Mouse (Mus musculus) liver (tissue): ENCODE measurements at regions not wholly inside any gene's neighbourhood (a gene's known extent, or its start where the extent isn't known, plus 50 kb on each side); places are given as distances from the start of the nearest gene placed in this dataset.

Experiments used
- DNase-seq: peaks from one replicate; pipeline ENCODE4 v3.0.0-alpha.2; 2020; ENCODE audit warnings: mixed read lengths

DNA sequence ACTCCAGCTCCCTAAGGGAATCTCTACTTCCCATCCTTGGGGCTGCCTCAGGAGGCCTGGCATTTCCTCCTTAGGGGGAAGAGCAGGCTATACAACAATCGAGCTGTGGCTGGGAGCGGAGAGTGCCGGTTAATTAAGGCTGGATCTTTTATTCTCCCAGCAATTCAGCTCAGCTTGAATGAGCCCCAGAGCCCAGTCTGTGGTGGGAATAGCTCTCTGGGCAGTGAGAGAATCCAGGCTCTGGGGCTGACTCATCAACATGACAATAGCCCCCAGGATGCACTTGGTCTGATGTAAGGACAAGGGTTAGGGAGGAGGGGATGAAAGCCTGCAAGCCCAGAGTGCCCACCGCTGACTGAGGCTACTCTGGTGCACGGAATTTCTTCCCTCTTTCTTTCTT, 280.2 kb upstream of the Sox9 start:
- no peak for DNase-seq

DNA sequence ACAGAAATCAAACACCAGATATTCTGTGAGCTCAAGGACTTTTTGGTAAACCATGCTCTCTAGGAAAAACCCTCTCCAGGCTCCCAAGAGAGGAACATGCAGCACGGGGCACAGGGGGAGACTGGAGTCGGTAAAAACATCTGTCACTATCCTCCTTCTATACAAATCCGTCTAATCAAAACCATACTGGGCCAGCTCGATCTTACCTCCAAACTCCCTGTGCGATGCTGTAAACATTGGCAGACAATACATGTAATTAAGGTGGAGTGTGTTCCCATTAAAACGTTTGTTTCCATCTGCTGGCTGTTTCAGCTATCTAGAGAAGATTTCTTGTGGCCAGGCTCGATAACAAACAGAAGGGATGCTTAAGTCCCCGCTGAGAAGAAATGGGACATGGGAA, 262.9 kb upstream of the Sox9 start:
- no peak for DNase-seq

DNA sequence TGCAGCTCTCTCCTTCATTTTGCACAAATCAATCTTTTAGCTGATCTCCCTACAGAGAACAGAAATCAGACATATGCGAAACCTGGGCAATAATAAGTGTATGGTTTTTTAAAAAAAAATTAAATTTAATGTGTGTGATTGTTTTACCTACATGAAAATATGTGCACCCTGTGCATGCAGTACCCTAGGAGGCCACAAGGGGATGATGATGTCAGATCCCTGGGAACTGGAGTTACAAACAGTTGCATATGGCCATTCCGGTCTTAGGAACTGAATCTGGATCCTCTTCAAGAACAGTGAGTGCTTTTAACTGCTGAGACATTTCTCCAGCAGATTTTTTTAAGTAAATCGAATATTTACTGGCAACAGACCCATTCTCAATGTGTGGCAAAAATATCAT, 257.0 kb upstream of the Sox9 start:
- no peak for DNase-seq

DNA sequence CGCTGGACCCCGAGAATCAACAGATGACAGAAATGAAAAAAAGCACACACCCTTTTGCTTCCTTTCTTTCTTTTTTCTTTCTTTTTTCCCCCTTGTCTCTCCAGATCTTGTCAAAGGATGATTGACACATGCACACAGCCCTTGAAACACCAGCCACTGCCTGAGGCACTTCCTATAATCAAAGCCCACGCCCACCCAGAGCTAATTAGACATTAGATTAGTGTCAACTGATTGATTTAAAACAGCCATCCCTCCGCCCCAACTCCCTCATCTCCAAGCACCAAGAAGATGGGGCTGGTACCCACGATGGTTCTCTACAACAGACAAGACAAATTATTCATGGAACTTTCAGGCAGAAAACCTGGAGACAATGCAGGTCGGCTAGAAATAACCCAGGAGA, 239.5 kb upstream of the Sox9 start:
- no peak for DNase-seq

DNA sequence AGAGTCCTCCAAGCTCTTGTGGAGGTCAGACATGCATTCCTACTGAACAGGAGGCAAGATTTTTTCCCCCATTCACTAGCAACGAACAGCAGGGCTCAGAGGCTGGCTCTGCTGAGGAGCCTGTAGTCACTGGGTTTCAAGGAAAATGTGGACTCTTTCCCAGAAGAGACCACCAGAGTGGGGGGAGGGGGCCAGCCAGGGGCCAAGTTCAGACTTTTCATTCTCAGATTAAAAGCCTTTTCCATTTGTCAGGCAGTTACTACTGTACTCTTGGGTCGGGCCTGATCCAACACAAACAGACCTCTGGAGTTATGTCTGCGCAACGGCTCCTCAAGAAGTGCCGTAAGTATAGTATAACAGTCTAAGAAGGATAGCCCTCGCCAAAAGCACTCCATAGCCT, 238.6 kb upstream of the Sox9 start:
- peak; percentile 6 for DNase-seq

DNA sequence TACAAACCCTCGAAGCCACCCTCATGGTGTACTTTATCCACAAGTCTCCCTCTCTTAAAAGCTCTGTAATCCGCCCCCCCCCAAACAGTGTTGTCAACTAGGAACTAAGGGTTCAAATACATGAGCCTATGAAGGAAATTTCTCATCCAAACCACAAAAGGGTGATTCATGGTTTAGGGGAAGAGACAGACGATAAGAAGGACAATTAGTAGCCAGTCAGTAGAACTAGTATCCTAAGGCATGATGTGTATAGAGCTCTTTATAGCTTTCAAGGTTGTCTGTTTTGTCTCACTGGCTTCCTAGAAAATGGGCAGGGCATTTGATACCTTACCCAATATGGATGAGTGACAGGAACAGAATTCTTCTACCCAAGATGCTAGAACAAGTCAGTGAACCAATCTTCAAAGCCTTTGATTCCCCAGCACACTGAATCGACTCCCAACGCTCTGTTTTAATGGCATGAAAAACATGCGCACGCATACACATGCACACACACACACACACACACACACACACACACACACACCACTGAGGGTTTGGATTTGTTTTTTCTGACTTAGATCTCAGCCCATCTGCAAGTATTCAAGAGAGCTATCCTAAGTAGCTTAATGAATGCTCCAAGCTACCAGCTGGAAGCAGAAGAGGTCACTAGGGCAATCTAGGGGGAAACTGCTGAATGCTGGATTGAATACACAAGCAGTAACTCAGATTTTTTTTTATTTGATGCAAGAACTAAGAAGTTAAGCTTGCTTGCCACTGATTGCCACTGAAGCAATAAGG, 236.6 kb upstream of the Sox9 start:
- no peak for DNase-seq

DNA sequence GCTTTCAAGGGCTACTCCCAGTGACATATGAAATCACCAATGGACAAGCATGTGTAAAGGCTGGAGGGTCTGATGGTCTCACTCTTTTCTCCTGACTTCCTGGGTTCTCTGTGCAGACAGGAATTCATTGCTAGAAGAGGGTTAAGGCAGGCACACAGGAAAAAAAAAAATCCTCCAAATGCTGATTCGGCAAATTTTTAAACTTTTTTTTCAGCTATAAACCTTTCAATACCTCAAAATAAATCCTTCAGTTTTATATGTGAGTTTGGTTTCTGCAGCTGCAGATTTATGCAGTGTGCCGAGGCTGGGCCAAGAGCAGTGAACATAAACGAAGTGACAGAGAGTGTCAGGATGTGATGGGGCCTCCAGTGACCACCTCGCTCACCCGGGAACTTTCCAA, 235.9 kb upstream of the Sox9 start:
- DNase-seq = no peak

DNA sequence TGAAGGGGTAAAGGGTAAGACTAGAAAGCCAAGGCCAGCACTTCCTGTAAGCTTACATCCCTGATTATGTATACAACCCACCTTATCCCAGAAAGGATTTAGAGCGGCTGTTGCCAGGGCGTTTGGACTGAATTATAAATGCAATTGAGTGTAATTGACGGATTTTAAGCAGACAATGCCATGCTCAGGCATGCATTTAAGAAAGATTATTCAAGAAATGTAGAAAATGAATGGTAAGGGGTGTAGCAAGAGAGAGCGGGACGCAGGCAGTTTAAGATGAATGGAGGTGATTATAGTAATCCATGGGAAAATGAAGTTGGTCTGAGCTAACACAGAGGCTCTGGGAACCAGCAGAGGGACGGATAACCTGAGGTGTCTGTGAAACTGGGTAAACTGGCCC, 229.2 kb upstream of the Sox9 start:
- DNase-seq = no peak

DNA sequence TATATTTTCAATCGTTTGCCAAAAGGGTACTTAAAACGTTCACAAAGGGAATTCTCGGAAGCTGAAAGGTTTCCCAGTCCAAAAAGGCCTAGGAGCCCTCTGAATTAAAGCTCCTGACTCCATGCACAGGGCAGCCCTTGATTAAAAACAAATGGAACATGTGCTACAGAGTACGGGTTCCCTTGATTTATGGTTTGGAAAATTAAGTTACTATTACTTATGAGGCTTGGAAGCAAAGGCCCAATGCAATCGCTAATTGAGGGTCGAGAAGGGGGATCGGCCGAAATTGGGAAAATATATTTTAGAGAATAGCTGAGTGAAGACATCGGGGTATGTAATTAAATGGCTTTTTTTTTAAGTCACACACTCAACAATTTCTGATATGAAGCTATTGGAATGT, 219.0 kb upstream of the Sox9 start:
- DNase-seq = no peak

DNA sequence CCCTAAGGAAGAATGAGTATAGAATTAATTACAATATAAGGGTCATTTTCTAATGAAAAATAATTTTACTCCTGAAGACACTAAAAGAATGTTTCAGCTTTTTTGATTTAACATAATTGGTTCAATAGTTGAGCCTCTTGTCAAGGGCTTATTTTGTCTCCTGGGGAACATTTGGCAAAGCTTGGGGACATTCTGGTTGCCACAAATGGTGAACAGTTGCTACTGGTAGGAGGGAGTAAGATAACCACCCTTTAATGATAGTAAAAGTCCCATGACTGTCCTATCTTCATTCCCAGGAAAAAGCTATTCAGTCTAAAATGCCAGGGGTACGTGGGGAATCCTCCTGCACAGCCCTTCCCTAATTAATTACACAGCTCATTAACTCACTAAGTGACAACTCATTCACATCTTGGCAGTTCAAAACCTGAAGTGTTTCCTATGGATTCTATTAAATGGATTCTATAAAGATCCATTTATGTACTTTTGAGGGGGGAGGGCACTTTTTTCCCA, 217.3 kb upstream of the Sox9 start:
- DNase-seq = no peak

DNA sequence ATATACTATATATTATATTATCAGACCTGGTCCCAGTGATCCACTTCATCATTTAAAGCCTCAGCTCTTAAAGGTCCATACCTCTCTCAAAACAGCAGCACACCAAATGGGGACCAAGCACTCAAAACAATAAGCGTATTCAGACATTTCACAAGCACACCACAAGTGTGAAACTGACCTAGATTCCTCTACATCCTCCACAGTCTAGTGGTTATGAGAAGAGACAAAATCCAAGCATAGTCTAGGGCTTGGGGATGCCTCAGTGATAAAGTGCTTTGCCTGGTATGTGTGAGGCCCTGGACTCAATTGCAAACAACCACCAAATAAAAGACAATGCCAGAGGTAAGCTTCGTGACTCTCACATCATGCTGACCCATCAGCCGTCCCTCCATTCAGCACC, 216.0 kb upstream of the Sox9 start:
- DNase-seq = no peak

DNA sequence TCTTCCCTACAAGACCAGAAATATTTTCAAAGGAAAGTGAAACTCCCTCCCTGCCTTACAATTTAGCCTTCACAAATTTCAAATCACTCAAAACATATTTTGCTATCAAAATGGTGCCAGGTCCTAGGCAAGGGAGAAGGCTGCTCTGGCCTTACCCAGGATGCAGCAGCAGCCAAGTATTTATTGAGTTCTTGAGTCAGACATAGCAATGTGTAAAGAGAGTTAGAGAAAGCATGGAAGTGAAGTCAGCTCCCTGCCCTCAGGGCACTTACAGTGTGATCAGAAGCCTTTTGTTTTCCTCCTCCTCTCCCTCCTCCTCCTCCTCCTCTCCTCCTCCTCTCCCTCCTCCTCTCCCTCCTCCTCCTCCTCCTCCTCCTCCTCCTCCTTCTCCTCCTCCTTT, 194.6 kb upstream of the Sox9 start:
- DNase-seq = no peak

DNA sequence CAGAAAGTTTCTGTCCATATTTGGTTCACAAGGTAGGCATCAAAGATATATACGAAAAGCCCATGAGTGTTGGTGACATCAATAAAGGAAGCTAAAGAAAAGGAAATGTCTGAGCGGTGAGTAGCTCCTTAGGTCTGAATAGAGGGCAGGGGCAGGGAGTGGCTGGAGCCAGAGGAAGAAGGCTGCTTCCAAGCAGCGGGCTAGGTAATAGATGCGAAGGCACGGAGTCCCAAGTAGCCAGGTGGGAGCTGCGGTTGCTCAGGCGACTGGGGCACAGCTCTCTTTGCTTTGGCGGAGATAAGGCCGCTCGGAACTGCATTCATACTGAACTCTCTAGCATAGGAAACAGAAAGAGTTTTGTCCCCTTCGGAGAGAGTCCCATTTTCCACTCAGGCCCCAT, 193.9 kb upstream of the Sox9 start:
- no peak for DNase-seq

DNA sequence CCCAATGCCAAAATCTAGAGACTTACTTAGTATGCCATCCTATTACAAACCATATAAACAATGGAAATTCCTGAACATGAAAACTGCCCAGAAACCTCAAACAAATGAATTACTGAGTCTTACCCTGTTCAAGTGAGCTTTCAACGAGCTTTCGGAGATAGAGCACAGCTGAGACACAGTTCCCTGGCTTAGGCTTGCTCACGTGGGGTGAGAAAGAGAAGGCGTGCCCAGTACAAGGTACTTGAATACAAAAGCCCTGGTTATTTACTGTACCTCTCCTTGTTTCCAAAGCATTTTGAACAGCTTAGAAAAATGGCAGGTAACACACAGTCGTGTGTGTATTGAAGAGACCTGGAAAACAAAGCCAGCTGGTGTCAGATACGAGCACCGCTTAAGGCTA, 191.8 kb upstream of the Sox9 start:
- DNase-seq = no peak

DNA sequence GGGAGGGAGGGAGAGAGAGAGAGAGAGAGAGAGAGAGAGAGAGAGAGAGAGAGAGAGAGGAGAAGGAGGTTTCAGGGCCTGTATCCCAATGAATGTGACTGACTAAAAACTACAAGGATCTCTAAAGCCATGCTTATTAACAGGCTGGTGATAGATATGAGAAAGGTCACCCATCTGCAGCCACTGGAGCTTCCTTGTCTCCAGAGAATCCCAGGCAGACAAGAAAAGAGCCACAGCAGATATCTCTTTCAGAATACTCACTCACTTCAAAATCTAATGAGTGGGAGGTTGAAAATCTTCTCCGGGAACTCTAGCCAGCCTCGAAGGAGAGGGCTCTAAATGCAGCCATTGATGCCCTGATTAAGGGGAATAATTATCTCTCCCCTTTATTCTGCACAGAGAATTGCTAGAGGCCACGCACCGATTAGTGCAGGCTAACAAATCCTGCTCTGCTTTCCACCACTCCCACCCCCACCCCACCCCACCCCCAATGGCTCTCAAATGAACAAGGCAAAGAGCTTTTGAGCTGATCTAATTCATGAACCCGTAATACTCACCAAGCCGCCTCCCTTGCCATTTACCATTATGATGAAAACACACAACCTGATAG, 189.5 kb upstream of the Sox9 start:
- DNase-seq = no peak

DNA sequence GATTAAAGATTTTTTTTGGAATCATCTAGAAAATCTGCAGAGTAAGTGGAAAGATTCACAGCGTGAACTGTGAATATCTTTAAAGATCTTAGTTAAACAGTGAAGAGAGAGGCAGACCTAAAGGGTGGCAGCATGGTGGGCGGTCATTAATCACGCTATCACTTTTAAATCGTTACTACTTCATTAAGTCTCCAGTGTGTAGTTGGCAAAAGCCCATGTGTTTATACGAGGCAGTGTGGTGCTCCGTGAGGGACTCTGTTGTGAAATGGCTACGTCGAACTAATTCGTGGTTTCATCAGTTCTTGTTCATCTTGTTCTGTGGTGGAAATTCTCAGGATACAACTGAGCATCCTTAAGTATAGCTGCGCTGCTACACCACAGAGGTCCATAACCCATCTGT, 188.2 kb upstream of the Sox9 start:
- no peak for DNase-seq

DNA sequence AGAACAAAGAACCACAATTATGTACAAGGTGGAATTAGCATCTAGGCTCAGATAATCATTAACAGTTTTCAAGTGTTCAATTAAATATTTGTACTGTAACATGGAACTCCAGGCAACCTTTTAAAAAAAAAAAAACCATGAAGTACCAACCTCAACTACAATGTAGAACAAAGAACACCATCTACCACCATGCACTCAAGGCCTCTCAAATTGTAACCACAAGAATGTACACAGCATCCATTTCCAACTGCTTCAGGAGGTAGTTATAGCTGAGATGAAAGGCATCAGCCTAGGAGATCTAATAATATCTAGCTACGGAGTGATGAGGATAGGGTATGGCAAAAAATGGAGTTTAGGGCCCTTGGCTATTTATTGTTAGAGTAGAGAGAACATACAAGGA, 174.7 kb upstream of the Sox9 start:
- no peak for DNase-seq

DNA sequence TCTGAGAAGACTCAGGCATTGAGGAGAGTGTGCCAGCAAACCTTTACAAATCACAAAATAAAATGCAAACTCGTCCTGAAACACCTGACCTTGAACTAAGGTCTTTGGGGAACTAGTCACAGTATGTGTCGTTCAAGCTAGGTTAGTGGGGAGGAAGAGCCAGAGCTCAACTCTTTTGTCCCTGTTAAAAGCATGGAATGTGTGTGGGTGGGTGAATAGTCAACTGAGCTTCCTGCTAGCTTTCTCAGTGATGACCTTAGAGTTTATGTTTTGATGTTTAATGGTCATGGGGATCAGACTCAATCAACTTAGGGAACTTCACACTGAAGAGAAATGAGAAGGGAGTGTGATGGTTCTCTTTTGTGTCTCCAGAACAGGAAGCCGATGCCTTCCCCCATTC, 172.7 kb upstream of the Sox9 start:
- DNase-seq = no peak

DNA sequence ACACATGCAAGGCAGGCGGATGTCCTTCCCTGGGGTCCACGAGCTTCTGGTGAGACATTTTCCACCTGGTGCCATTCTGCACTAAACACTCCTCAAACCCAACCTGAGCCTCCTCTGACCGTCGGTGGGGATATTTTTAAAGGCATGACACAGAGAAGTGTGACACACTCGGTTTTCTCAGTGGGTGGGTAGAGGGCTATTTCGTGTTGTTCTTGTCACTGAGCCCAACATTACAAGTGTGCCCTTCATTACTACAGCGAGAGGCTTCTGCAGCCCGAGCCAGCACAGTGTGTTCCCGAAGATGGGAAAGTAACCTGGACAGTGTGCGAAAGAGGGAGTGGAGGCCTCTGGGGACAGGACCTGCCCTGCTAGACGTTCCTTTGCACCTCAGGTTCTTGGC, 171.0 kb upstream of the Sox9 start:
- DNase-seq = no peak

DNA sequence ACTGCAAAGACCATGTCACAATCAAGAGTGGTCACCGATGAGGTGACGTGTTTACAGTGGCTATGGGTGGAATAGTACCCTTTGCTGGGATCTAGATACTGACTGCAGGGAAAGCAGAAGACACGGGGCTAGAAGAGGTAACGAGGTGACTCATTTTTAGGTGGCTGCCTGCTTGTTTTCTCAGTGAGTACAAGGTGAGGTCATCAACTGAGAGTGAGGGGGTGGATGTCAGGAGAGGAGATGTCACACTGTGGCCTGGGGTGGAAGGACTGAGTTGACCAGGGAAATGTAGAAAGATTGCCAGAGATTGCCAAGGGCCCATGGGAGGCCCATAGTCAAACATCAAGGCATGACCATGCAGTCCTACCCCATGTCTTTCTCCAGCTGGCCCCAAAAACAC, 166.4 kb upstream of the Sox9 start:
- DNase-seq = no peak

DNA sequence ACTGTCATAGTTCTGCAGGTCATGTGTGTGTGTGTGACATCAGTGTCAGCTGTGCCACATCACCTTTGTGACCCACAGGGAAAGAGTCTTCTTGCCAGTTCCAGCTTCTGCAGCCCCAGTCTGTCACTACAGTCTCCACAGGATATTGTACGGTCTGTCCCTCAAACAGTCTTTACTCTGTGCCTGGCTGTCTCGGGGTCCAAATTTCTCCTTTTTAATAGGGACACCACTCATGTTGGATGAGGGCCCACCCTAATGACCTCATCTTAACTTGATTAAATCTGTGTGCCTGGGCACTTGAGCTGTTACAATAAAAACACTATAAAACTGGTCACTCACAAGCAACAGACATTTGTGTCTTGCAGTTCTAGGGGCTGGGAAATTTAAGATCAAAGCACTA, 165.1 kb upstream of the Sox9 start:
- no peak for DNase-seq

DNA sequence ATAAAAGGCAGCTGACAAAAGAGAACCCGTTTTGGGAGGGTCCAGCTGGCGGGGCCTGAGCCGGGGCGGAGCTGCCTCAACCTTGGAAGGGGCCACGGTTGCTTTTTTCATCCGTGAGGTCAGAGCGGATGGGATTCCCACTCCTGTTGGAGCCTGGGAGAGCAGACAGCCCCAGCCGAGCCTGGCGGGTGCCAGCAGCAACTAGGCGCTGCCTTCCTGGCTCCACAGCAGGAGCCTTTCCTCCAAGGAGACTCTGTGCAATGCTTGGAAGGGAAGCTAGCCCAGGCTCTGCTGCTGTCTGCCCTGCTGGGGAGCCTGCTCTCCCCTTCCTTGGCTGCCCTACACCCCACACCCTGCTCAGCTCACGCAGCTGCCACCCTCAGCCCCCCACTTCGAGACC, 161.1 kb upstream of the Sox9 start:
- DNase-seq = peak; percentile 4

DNA sequence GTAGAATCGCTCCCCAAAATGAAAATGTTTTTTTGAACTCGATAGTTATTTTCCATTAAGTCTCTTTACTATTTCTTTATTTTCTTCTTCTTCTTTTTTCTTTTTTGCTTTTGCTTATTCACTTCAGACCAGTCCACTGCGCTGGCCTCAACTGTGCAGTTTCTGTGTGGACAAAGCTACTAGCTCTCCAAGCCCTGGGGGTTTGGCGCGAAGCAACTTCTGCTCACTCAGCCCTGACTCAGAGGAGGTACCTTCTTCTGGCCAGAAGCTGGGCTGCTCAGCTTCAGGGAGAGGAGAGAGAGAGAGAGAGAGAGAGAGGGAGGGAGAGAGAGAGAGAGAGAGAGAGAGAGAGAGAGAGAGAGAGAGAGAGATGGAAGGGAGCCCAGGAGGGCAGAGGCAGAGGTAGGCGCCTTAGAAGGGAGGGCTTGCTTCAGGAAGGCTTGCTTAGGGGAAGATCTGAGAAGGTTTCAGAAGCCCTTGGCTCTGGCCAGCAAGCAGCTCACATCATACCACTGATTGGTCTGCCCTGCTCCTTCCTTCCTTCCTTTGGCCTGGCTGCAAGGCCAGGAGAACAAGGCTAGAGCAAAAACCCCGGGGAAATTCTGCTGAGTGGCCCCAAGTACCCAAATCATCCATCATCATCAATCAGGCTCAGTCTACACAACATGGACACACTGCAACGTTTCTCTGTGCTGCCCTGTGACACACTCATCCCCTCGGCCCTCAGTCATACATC, 160.5 kb upstream of the Sox9 start:
- no peak for DNase-seq

DNA sequence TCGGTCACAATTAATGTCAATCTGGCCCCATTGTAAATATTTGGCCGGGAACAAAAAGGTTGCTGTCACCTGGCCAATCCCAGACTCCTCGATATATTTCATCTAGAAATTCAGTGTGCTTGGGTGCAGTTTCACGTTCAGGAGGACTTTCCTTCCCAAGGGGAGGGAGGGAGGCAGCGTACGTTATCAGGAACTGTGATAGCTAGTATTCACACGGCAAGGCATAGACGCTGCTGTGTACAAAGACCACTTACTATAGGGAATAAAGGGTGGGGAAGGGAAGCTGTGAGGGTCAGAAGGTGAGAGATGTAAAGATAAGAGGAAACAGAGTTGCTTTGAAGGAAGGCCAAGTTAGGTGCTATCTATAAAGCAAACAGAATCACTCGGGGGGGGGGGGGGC, 132.7 kb upstream of the Sox9 start:
- DNase-seq = no peak
